ENCODE assay signal across 16 mouse cellular contexts in genomic region chr10:62247156-62247555, GRCm38 (mm10). TPM values are rescaled to one million over a fixed set of nuclear protein-coding genes. Genes with fewer than 3 reads are reported as not detected.
DNase-seq lines count a peak whose midpoint lies in the region; ATAC-seq and TF ChIP-seq lines count a peak whose summit lies in the region.
"Had no signal": no experiment of that assay in that cellular context is flagged by ENCODE, and none has a peak within 500 bp of the region (broad histone marks: within the 10 kb centered on the region; RNA-seq: fewer than 3 reads in every experiment).

No protein-coding gene starts in this region.

- no peak overlapping the region for H3K9ac ChIP-seq in hindbrain, embryonic 14.5 days
- no peak overlapping the region for H3K9ac ChIP-seq in hindbrain, embryonic 12.5 days
- no peak overlapping the region for H3K9ac ChIP-seq in lung, embryonic 14.5 days
- H3K9ac ChIP-seq in stomach, embryonic 14.5 days (replicated peaks; ENCODE audit: low read depth, low read length) = no peak overlapping the region
- H3K9ac ChIP-seq: liver, embryonic 13.5 days; neural tube, embryonic 13.5 days had no signal

- H3K9me3 ChIP-seq in hindbrain, embryonic 14.5 days (ENCODE audit: control insufficient read depth, low read length) = no peaks in the 10 kb centered on the region; the same call in 1 of the 2 replicates
- no peaks in the 10 kb centered on the region for H3K9me3 ChIP-seq in hindbrain, embryonic 12.5 days (replicated peaks)
- no peaks in the 10 kb centered on the region for H3K9me3 ChIP-seq in lung, embryonic 14.5 days (ENCODE audit: low read depth, low read length)
- no peaks in the 10 kb centered on the region for H3K9me3 ChIP-seq in stomach, embryonic 14.5 days (ENCODE audit: control insufficient read depth, low read depth, low read length)
- H3K9me3 ChIP-seq: embryonic facial prominence, embryonic 10.5 days; liver, embryonic 13.5 days; neural tube, embryonic 13.5 days had no signal

- no peaks in the 10 kb centered on the region for H3K36me3 ChIP-seq in hindbrain, embryonic 14.5 days (replicated peaks; ENCODE audit: control insufficient read depth, insufficient read depth)
- no peaks in the 10 kb centered on the region for H3K36me3 ChIP-seq in hindbrain, embryonic 12.5 days
- no peaks in the 10 kb centered on the region for H3K36me3 ChIP-seq in lung, embryonic 14.5 days (ENCODE audit: insufficient read depth)
- H3K36me3 ChIP-seq in stomach, embryonic 14.5 days (ENCODE audit: control insufficient read depth, insufficient read depth, low read length) = no peaks in the 10 kb centered on the region
- H3K36me3 ChIP-seq: embryonic facial prominence, embryonic 10.5 days; liver, embryonic 13.5 days; neural tube, embryonic 13.5 days had no signal

- DNase-seq in hindbrain, embryonic 14.5 days (ENCODE audit: low spot score) = no peak
- peak; percentile 63 for DNase-seq in lung, embryonic 14.5 days
- DNase-seq in lung, postnatal 10 days = no peak
- peak; percentile 31 for DNase-seq in brain, embryonic 14.5 days (ENCODE audit: low read depth)
- DNase-seq in ovary, postnatal 36 days (ENCODE audit: low spot score) = no peak
- DNase-seq: B cell, adult 2 months; cerebellum, postnatal 36 days; heart, postnatal 36 days; liver, embryonic 13.5 days had no signal

- H3K4me2 ChIP-seq in hindbrain, embryonic 14.5 days (replicated peaks) = no peak overlapping the region
- no peak overlapping the region for H3K4me2 ChIP-seq in hindbrain, embryonic 12.5 days (replicated peaks)
- no peak overlapping the region for H3K4me2 ChIP-seq in lung, embryonic 14.5 days
- no peak overlapping the region for H3K4me2 ChIP-seq in stomach, embryonic 14.5 days (replicated peaks; ENCODE audit: low read depth, low read length)
- H3K4me2 ChIP-seq: heart, embryonic 11.5 days; liver, embryonic 13.5 days; neural tube, embryonic 13.5 days had no signal

- H3K4me1 ChIP-seq in hindbrain, embryonic 14.5 days (replicated peaks; ENCODE audit: control insufficient read depth, insufficient read depth, low read length) = no peaks in the 10 kb centered on the region
- H3K4me1 ChIP-seq in hindbrain, embryonic 12.5 days = no peaks in the 10 kb centered on the region
- H3K4me1 ChIP-seq in lung, embryonic 14.5 days (ENCODE audit: insufficient read depth) = peaks cover 11% of the 10 kb centered on the region; the same call in 1 of the 2 replicates
- peaks cover 13% of the 10 kb centered on the region; the same call in 1 of the 2 replicates for H3K4me1 ChIP-seq in stomach, embryonic 14.5 days (ENCODE audit: control insufficient read depth, insufficient read depth, low read length)
- H3K4me1 ChIP-seq: neural tube, embryonic 13.5 days had no signal

- WGBS in hindbrain, embryonic 14.5 days = 55% methylated on average over 3 of the region's 3 CpGs
- 64% methylated on average over 3 of the region's 3 CpGs for WGBS in hindbrain, embryonic 12.5 days
- 42% methylated on average over 3 of the region's 3 CpGs for WGBS in lung, embryonic 14.5 days
- 63% methylated on average over 3 of the region's 3 CpGs for WGBS in stomach, embryonic 14.5 days

- H3K4me3 ChIP-seq in hindbrain, embryonic 14.5 days (replicated peaks; ENCODE audit: low read length) = no peak overlapping the region
- no peak overlapping the region for H3K4me3 ChIP-seq in hindbrain, embryonic 12.5 days
- H3K4me3 ChIP-seq in lung, embryonic 14.5 days (ENCODE audit: low read depth, low read length) = no peak overlapping the region
- no peak overlapping the region for H3K4me3 ChIP-seq in stomach, embryonic 14.5 days (ENCODE audit: low read depth, low read length)
- H3K4me3 ChIP-seq: embryonic facial prominence, embryonic 10.5 days; erythroblast, embryonic 14.5 days; liver, embryonic 13.5 days; neural tube, embryonic 13.5 days had no signal

- no peaks in the 10 kb centered on the region for H3K27me3 ChIP-seq in hindbrain, embryonic 14.5 days (ENCODE audit: control insufficient read depth, insufficient read depth, low read length)
- no peaks in the 10 kb centered on the region for H3K27me3 ChIP-seq in hindbrain, embryonic 12.5 days
- no peaks in the 10 kb centered on the region for H3K27me3 ChIP-seq in lung, embryonic 14.5 days (ENCODE audit: insufficient read depth, low read length)
- no peaks in the 10 kb centered on the region for H3K27me3 ChIP-seq in stomach, embryonic 14.5 days (ENCODE audit: control insufficient read depth, insufficient read depth, low read length)
- H3K27me3 ChIP-seq: liver, embryonic 13.5 days; neural tube, embryonic 13.5 days had no signal

- peak; percentile 40; the same call in 1 of the 2 replicates for ATAC-seq in hindbrain, embryonic 14.5 days (ENCODE audit: low FRiP score)
- ATAC-seq in hindbrain, embryonic 12.5 days (ENCODE audit: low FRiP score) = no peak
- ATAC-seq in lung, embryonic 14.5 days (ENCODE audit: insufficient read depth) = no peak
- ATAC-seq in stomach, embryonic 14.5 days (ENCODE audit: insufficient number of reproducible peaks, insufficient read depth, low FRiP score, low read depth) = no peak

- no peak for TF ChIP-seq POLR2A in brain, embryonic 14.5 days (IDR thresholded peaks at IDR 0.05; ENCODE audit: borderline replicate concordance, extremely low read depth, insufficient read depth, insufficient read length, poor library complexity, severe bottlenecking)

- no peak overlapping the region for H3K27ac ChIP-seq in hindbrain, embryonic 14.5 days
- no peak overlapping the region for H3K27ac ChIP-seq in hindbrain, embryonic 12.5 days
- peak overlapping the region; percentile 24; the same call in 1 of the 2 replicates for H3K27ac ChIP-seq in lung, embryonic 14.5 days (ENCODE audit: low read depth)
- peak overlapping the region; percentile 69 for H3K27ac ChIP-seq in stomach, embryonic 14.5 days (ENCODE audit: low read length)
- H3K27ac ChIP-seq: embryonic facial prominence, embryonic 10.5 days; liver, embryonic 13.5 days; neural tube, embryonic 13.5 days had no signal

- TF ChIP-seq CTCF in lung, embryonic 14.5 days (IDR thresholded peaks at IDR 0.05; ENCODE audit: low read depth) = no peak
- no peak for TF ChIP-seq CTCF in brain, embryonic 14.5 days (IDR thresholded peaks at IDR 0.05; ENCODE audit: borderline replicate concordance, extremely low read depth, insufficient read depth, insufficient read length)

RNA-seq across cellular contexts. Expression of gene Tacr2, which starts 5.1 kb away (rescaled TPM):
- polyA plus RNA-seq in hindbrain, embryonic 14.5 days (2014; fragmentation: Nextera tagmentation; extraction: Ambion mirVana) = 0.12 and 0.19 TPM in 2 replicates
- not detected in 2 replicates for polyA plus RNA-seq in hindbrain, embryonic 12.5 days (2016; fragmentation: Nextera tagmentation; extraction: Ambion mirVana)
- polyA plus RNA-seq in lung, embryonic 14.5 days (2014; fragmentation: Nextera tagmentation; extraction: Ambion mirVana) = 0.46 and 0.85 TPM in 2 replicates
- not detected in 2 replicates for polyA plus RNA-seq in brain, embryonic 14.5 days (2012; rRNA removed)
- 0.14 and 0.69 TPM in 2 replicates for polyA plus RNA-seq in stomach, embryonic 14.5 days (2014; fragmentation: Nextera tagmentation; extraction: Ambion mirVana)
- polyA plus RNA-seq: embryonic facial prominence, embryonic 10.5 days; erythroblast, embryonic 14.5 days; heart, embryonic 11.5 days; limb, embryonic 11.5 days; liver, embryonic 13.5 days had no signal

RNA-seq across cellular contexts. Expression of gene Tspan15, which starts 16.1 kb away (rescaled TPM):
- 14.5 and 14.6 TPM in 2 replicates for polyA plus RNA-seq in hindbrain, embryonic 14.5 days (2014; fragmentation: Nextera tagmentation; extraction: Ambion mirVana)
- 15.7 and 16.0 TPM in 2 replicates for polyA plus RNA-seq in hindbrain, embryonic 12.5 days (2016; fragmentation: Nextera tagmentation; extraction: Ambion mirVana)
- 32.5 and 36.3 TPM in 2 replicates for polyA plus RNA-seq in lung, embryonic 14.5 days (2014; fragmentation: Nextera tagmentation; extraction: Ambion mirVana)
- 18.6 and 19.0 TPM in 2 replicates for polyA plus RNA-seq in brain, embryonic 14.5 days (2012; rRNA removed)
- 32.4 and 32.8 TPM in 2 replicates for polyA plus RNA-seq in stomach, embryonic 14.5 days (2014; fragmentation: Nextera tagmentation; extraction: Ambion mirVana)

Comparison
In these comparisons a context has a peak if more than half of its experiments do, and no peak if none do; other contexts are left out.
1. DNase-seq: peak in lung, embryonic 14.5 days (single experiment) and brain, embryonic 14.5 days (single experiment); none in hindbrain, embryonic 14.5 days (single experiment), lung, postnatal 10 days (single experiment) and ovary, postnatal 36 days (single experiment).
2. H3K27ac ChIP-seq: peak in lung, embryonic 14.5 days (single experiment) and stomach, embryonic 14.5 days (single experiment); none in hindbrain, embryonic 14.5 days (single experiment) and hindbrain, embryonic 12.5 days (single experiment).